Mouse (Mus musculus) retina, adult 2 months (tissue): ENCODE results near the gene Gm45261.

Source experiments
- DNase-seq: peaks from one replicate; pipeline ENCODE4 v3.0.0-alpha.2; 2012; ENCODE audit warnings: low read depth, low spot score

Gm45261 gene

GRCm38 (mm10) chr1:80410229-80410973 lies 50.8 kb downstream of the Gm45261 start:
- DNase-seq = no peak

- DNase-seq = no peak
Measured at GRCm38 (mm10) chr1:80409467-80410105, 51.7 kb downstream of the Gm45261 start.

GRCm38 (mm10) chr1:80408586-80408985 lies 52.7 kb downstream of the Gm45261 start:
- DNase-seq = peak; percentile 64

GRCm38 (mm10) chr1:80404196-80404595 lies 57.1 kb downstream of the Gm45261 start:
- DNase-seq = no peak

- no peak for DNase-seq
Measured at GRCm38 (mm10) chr1:80403366-80403893, 57.8 kb downstream of the Gm45261 start.

GRCm38 (mm10) chr1:80401961-80402360 lies 59.3 kb downstream of the Gm45261 start:
- DNase-seq = no peak
